Mouse (Mus musculus) olfactory bulb, adult 2 months (tissue): Measurements from ENCODE around the gene Tnfaip8l2.

ENCODE experiments used
- CTCF ChIP-seq: fragments of 200-500 bp; IDR thresholded peaks from 2 replicates; pipeline ENCODE4 v1.5.1; 2012; ENCODE audit warnings: low read depth, mild to moderate bottlenecking, low read length, moderate library complexity; ENCODE audit not compliant: insufficient read depth
- POLR2A ChIP-seq: fragments of 200-500 bp; IDR thresholded peaks from 2 replicates; pipeline ENCODE4 v1.6.1; 2012; ENCODE audit warnings: mild to moderate bottlenecking, low read depth, low read length, moderate library complexity; ENCODE audit not compliant: insufficient read depth

GRCm38 (mm10) chr3:95173256-95173949 lies 31.2 kb upstream of the Tnfaip8l2 start:
- no peak for TF ChIP-seq CTCF
- no peak for TF ChIP-seq POLR2A
